Mouse (Mus musculus): Measurements from ENCODE around the gene Orai2.
"Not testable (repeated sequence)": the region's sequence is repeated elsewhere in the genome, so short reads cannot be mapped to it uniquely, and the experiment has no call there.

Gene Orai2

DNA sequence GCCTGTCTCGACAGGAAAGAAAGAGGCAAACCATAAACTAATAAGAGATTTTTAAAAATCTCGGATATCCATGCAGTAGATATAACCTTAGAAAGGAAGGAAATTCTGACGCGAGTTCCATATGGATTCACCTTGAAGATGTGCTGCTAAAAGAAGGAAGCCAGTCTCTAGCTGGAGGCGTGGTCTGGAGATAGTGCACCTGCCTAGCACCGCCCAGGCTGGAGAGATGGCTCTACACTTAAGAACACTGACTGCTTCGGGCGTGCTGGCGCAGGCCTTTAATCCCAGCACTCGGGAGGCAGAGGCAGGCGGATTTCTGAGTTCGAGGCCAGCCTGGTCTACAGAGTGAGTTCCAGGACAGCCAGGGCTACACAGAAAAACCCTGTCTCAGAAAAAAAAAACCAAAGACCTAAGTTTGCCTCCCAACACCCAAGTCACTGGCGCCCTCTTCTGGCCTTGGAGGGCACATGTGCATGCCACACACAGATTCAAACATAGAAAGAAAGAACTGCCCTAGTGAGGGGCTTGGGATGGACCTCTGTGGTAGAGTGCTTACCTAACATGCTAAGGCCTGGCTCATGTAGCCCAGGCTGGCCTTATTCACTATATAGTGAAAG, 32.7 kb downstream of the Orai2 start:
- peak; percentile 36 for DNase-seq (ENCODE audit: low read depth, low spot score)

DNA sequence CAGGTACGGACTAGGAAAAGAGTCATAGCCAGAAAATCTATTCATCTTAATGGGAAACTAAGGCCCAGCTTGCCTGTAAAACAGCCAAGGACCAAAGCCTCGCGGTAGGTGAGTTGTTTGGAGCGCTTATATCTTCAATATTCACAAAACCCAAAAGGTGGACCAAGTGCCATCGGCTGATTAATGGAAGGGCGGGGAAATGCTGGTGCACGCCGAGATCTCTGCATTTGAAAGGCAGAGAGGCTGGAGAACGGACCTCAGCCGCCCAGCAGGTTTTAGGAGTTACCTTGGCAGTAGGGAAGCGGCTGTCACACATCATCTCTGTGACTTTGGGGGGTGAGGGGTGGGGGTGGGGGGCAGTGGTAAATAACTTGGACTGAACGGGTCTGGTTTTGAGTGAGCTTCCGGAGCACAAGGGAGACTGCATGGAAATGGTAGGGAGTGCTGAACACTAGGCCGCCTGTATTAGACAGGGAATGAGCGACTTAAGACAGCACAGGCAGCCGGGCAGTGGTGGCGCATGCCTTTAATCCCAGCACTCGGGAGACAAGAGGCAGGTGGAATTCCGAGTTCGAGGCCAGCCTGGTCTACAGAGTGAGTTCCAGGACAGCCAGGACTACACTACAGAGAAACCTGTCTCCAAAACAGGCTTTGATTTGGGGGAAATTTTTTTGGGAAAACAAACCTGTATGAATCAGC, 34.1 kb downstream of the Orai2 start:
- DNase-seq (ENCODE audit: low read depth, low spot score) = no peak

DNA sequence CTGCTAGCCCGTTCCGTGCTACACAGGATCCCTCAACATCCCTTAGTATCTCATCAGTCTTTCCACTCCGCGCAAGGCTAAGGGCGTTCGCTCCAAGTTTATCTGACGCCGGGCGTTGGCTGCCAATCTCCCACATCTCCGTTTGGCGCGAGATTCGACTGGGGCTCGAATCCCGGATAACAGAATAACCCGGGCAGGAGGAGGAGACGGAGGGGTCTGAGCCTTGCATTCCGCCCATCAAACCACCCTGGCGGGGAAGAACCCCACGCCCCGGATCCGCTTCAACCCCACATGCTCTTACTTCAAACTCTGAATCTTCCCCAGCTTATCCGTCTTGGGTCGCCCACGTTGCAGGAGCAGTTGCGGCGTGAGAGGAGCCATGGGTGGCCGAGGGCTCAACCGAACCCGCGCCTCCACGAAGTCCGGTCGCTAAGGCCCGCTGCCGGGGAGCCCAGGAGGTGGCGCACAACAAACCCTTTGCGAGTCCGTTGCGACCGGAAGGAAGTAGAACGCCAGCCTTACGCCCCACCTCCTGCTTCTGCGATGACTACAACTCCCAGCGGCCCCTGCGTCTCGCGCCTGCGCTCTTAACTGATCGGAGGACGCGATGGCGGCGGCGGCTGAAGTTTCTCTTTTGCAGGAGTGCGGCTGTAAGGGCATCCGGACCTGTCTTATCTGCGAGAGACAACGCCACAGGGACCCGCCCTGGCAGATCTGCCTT, 34.8 kb downstream of the Orai2 start, which contains the start of the genes Lrwd1 and Alkbh4:
TSS of gene Lrwd1 (minus strand) at position 504 of the 721 bp plus-strand sequence.
TSS of gene Alkbh4 (plus strand) at position 576 of the 721 bp plus-strand sequence.
- DNase-seq (ENCODE audit: low read depth, low spot score) = peak; percentile 92

DNA sequence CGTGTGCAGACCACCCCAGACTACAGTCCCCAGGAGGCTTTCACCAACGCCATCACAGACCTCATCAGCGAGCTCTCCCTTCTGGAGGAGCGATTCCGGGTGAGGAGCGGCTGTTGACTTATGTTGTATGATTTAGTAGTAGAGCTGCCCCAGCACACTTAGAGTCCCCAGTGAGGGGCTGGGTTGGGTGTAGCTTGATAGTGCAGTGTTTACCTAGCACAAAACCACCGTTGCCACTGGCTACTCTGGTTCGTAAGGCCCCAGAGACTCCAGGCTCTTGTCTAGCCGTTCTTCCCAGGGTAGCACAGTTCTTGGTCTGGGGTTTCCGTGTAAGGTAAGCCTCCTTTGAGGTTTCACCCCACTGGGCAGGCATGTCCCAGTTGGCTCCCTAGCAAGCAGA, 48.3 kb downstream of the Orai2 start:
- DNase-seq (ENCODE audit: low read depth, low spot score) = no peak

DNA sequence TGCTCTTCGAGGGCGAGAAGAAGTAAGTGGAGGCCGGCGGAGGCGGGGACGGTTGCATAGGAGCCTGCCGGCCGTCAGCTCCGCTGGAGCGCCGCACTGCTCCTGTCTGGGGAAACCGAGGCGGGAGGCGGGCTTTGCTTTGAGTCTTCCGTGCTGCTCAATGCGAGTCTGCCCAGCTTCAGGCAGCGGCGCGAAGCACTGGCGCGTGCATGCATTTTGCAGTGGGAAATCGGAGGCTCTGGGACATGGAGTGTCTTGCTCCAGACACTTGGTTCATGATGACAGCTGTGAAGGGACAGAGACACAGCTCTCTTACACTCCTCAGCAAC, 53.8 kb downstream of the Orai2 start:
- DNase-seq (ENCODE audit: low read depth, low spot score) = no peak

DNA sequence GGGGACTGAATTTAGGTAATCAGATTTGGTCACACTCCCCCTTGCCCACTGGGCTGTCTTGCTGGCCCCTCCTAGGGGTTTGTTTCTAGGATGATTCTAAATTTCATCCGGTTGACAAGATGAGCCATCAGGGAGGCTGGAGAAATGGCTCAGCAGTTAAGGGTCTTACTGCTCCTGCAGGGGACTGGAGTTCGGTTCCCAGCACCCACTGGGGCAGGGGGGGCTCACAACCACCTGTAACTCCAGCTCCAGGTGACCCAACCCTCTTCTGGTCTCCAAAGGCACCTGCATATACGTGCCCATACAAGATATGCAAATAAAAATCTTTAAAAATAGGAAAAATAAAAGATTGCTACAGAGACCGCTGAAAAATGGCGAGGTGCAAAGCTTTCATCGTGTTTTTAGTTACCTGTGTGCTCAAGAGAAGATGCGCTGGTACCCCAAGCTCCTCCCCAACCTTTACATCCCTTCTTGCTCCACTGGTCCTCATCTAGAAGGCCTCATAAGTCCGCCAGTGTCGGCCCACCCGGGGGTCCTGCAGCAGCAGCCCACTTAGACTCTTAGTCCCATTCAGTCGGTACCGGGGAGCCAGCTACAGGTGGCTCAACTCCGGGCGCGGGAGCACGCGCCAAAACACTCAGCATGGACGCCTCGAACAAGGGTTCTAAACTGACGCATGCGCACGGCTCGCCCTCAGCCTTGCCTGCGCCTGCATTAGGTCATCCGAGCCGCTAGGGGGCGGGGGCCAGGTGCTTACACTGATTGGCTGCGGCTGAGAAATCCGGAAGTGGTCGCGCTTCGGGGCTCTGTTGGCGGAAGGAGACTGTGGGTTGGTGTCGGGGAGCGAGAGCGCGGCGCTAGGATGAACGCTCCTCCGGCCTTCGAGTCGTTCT, 54.4 kb downstream of the Orai2 start, which contains the start of gene Polr2j:
TSS of gene Polr2j (plus strand) at position 741 of the 893 bp plus-strand sequence.
- DNase-seq (ENCODE audit: low read depth, low spot score) = peak; percentile 94

DNA sequence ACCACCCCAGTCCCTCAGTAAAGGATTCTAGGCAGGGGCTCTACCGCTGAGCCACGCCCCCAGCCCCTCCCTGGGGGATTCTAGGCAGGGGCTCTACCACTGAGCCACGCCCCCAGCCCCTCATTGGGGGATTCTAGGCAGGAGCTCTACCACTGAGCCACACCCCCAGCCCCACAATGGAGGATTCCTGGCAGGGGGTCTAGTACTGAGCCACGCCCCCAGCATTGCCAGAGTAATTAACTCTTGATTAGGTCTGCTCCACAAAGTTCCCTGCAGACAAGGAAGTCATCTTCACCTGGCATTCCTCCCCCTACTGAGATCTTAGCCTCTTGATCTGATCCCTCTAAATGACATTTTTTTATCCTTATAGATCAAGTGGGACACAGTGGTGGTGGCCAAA, 57.0 kb downstream of the Orai2 start:
- DNase-seq (ENCODE audit: low read depth, low spot score) = not testable (repeated sequence)

DNA sequence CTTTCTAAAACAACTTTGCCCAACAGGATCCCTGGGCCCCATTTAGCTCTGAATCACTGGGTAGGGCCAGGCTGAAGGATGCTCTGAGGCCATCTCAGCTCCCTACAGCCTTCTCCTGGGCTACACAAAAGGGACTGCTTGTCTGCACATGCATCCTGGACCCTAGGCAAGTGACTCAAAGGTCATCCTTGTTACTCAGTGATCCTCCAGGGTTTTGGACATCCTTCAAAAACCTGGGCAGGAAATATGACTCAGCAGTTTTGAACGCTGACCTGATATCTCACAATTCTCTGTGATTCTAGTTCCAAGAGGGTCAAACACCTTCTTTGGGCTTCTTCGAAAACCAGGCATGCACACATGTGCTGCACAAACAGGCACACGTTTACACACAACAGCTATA, 61.5 kb downstream of the Orai2 start:
- DNase-seq (ENCODE audit: low read depth, low spot score) = no peak

DNA sequence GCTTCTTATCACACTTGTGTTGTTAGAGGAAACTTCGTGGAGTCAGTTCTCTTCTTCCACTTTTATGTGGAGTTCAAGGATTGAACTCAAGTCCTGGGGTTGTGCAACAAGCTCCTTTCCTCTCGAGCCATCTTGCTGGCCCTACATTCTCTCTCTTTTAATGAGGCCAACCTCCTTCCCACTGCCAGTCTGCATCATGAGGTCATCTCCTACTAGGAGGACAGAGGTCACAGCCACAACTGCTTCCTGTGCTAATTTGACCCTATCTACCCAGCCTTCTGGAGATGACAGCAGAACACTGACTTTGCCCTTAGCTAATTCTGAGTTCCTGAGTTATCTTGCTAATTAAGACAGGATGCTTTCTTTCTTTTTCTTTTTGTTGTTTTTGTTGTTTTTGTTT, 62.0 kb downstream of the Orai2 start:
- DNase-seq (ENCODE audit: low read depth, low spot score) = no peak

DNA sequence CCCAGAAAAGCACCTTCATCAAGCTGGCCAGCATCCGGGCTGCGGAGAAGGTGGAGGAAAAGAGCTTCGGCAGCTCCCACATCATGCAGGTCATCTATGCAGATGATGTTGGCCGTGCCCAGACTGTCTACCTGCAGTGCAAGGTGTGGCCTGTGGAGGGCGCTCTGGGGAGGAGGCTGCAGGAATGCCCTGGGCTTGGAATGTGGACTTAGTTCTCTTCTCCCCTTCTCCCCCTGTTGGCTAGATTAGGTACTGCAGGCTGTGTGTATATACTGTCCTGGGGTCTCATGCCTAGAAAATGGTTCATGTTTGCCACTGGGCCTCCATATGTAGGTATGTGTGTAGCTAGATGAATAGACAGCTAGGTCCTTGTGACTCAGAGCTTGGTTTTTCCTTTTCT, 66.0 kb downstream of the Orai2 start:
- DNase-seq (ENCODE audit: low read depth, low spot score) = peak; percentile 17

DNA sequence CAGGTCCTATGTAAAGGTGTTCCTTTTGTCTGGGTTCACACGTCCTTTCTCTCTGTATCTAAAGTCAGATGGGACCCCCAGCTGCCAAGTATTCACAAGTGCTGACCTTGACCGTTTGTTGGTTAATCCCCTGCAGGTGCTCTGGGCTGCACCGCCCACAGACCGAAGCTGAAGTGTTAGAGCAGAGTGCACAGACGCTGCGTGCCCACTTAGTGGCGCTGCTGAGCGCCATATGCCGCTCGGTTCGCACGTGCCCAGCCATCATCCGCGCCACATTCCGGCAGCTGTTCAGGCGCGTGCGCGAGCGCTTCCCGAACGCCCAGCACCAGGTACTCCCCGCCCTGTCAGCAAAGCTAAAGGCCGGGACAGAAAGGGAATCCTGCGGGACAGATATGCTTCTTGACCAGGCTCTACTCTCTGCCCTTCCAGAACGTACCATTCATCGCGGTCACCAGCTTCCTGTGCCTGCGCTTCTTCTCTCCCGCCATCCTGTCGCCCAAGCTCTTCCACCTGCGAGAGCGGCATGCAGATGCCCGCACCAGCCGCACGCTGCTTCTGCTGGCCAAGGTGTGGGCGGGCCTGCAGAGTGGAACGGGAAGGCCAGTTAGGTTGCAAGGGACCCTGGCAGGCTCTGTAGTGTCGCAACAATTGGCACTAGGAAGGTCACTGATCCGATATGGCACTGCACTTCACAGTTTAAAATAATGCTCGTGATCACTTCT, 68.3 kb downstream of the Orai2 start:
- DNase-seq (ENCODE audit: low read depth, low spot score) = peak; percentile 67

DNA sequence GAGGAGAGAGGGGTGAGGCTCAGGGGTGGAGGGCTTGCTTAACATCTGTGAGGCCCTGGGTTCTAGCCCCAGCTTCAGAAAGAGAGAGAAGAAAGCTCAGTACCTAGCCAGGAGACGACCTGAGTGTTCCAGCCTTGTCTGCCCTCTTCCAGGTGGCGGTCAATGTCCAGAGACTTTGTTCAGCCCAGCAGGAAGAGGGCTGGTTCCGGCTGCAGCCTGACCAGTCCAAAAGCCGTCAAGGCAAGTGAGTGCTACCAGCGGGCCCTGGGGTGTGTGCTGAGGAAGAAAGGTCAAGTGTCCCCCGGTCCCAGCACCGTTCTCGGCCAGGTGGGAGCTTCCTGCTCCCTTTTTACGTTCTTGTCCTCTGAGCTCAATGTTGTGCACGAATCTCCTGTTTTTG, 72.0 kb downstream of the Orai2 start:
- no peak for DNase-seq (ENCODE audit: low read depth, low spot score)

Data from embryo, embryonic 11.5 days (tissue).